Mouse (Mus musculus): ENCODE data around the gene Blmh. TPM values are rescaled to one million over a fixed set of nuclear protein-coding genes. Genes with fewer than 3 reads are reported as not detected.

The Blmh gene
- total RNA-seq, 2 experiments from 2014 or later, result 34.1 to 40.7 TPM

DNA sequence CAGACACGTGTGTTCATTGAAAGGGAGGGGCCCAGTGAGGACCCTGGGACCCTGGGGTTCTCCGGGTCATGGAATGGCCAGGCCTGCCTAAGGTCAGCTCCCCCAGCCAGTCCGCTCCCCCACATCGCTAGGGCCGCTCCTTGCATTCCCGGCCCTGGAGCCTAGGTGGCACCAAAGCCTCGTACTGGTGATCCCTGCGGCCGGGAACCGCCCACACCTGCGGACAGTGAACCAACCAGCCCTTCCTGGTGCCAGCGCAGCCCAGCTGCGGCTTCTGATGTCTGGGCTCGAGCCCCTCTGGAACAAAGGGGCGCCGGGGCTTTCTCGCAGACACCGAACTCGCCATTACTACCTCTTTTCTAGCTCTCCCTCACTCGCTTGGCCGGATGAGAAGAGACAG lies 72.7 kb downstream of the Blmh start:
- intact Hi-C loops (cut with DNase I), result loop anchor here (1.0 to 5.0 kb wide), 2 partner anchors 75 to 96 kb away; no protein-coding TSS in a partner anchor

DNA sequence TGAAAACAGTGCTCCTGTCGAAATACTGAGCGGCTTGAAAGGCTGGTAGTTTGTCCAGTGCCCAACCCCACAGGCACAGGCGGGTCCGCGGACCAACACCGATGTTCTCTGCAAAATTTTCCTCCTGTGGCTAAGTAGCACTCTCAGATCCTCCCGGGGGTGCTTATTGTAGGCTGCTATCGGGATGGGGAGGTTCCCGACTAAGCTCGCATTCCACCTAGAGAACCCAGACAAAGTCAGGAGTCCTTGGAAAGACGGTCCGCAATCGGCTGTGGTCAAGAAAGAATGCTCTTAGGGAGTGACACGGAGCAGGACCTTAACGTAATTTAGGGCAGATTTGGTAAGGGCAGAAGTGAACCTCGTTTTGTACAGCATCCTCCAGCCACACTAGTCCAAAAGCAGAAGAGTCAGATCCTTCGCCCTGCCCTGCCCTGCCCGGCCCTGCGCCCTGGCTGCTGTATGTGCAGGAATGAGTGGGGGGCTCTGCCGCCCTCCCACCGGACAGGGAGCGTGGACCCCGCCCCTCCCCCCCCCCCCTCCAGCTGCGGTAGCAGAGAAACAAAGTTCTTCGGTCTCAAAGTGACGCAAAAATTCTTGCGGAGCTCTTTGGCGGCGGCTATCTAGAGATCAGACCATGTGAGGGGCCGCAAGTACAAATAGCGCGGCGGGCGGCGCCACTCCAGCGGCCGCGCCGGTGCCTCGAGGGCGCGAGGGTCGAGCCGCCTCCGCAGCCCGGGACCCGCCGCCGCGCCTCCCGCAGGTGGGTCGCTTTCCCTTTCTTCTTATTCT lies 73.5 kb downstream of the Blmh start, which contains the start of gene Slc6a4:
Gene Slc6a4 (plus strand): TSS at position 688 of the 789 bp plus-strand sequence.
- intact Hi-C loops (cut with DNase I), result loop anchor here (1.0 to 5.0 kb wide), 2 partner anchors 74 to 95 kb away; no protein-coding TSS in a partner anchor
- peak; percentile 11 to 26 for DNase-seq

More for the DNA sequence above, 72.7 kb downstream of the Blmh start:
- DNase-seq, result peak; percentile 78 to 82

DNA sequence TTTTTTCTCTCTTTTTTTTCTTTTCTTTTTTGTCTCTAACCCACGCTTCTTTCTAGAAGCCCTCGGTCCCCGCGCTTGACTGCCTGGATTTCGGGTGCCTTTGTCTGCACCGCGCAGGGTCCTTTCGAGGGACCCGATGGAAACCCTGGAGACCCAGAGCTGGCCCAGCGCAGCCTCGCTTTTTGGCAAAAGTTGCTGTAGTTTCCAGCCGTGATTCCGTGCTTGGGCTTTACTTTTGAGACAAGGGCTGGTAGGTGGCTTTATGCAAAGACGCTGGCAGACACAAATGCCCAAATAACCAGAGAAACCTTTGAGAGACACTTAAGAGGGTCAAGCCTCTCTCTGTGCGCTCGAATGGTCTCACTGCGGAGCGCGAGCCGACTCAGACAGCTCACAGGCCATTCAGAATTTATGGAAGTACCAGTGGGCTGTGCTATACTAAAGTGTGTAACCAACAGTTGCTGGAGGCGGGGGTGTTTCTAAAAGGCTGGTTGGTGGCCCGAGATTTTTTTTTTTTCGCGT lies 74.2 kb downstream of the Blmh start:
- intact Hi-C loops (cut with DNase I), result loop anchor here (5.0 kb wide), 1 partner anchor 74 kb away; no protein-coding TSS in a partner anchor
- DNase-seq, result no peak

DNA sequence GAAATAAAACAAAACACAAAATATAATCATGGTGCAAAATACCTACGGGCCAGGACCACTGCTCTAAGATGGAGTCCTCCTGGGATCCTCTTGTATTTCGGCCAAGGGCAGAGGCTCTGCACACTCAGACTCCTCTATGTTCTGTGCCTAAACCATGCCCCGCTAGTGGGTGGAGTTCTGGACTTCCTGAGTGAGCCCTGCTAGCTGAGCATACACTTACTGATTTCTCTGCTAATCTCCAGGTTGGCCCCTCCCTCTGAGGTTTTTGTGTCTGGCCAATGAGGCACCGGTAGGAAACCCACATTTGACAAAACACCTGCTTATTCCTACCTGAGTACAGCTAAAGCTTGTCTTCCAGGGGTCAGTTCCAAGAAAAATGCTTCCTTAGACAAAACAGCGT lies 76.1 kb downstream of the Blmh start:
- no peak for DNase-seq
- intact Hi-C loops (cut with DNase I), result no loop called here

DNA sequence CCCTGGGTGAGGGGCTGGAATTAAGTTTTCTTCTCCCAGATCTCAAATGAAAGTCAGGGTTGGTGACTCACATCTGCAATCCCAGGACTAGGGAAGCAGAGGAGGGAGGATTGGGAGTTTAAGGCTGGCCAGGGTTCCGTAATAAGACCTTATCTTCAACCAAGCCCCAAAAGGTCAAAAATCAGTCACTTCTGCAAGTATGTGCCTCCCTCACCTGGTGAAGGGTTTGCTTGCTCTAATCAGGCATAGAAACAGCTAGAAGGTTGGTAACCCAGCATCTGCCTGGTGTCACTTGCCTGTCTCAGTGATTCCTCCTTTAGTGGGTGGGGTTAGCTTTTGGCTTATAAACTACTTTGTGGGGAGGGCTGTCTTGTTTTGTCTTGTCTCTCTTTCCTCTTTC lies 77.8 kb downstream of the Blmh start:
- intact Hi-C loops (cut with DNase I), result no loop called here
- no peak for DNase-seq

DNA sequence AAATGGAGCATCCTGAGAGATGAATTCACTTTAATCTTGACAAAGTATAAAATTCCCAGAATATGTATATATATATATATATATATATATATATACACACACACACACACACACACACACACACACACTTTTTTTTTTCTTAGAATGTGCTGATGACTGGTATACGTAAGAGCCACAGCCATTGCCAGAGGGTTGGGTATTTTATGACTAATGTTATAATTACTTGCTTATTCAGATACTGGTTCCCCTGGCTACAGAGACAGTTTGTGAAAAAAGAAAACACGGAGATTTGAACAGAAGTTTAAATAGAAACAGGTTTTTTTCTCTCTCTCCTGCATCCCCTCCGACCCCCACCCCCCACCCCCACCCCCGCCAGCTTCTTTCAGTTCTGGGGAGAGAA lies 81.3 kb downstream of the Blmh start:
- DNase-seq, result no peak
- intact Hi-C loops (cut with DNase I), result no loop called here

DNA sequence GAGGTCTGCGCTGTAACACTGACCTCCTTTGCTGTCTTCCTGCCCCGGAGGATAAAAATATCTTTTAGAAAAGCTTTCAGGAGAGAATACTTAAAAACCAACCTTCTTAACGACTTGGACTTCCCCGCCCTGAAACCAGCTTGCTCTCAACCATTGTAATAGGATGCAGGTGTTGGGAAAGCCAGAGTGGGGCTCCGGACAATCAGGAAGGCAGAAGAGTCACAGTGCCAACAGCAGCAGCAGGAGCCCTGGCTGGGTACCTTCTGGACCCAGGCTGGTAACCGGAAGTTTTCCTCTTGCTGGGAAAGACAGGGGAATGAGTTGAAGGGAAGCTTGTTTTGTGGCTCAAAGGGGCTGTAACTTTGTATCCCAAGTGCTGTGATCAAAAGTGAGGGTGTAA lies 82.0 kb downstream of the Blmh start:
- intact Hi-C loops (cut with DNase I), result no loop called here
- no peak for DNase-seq

DNA sequence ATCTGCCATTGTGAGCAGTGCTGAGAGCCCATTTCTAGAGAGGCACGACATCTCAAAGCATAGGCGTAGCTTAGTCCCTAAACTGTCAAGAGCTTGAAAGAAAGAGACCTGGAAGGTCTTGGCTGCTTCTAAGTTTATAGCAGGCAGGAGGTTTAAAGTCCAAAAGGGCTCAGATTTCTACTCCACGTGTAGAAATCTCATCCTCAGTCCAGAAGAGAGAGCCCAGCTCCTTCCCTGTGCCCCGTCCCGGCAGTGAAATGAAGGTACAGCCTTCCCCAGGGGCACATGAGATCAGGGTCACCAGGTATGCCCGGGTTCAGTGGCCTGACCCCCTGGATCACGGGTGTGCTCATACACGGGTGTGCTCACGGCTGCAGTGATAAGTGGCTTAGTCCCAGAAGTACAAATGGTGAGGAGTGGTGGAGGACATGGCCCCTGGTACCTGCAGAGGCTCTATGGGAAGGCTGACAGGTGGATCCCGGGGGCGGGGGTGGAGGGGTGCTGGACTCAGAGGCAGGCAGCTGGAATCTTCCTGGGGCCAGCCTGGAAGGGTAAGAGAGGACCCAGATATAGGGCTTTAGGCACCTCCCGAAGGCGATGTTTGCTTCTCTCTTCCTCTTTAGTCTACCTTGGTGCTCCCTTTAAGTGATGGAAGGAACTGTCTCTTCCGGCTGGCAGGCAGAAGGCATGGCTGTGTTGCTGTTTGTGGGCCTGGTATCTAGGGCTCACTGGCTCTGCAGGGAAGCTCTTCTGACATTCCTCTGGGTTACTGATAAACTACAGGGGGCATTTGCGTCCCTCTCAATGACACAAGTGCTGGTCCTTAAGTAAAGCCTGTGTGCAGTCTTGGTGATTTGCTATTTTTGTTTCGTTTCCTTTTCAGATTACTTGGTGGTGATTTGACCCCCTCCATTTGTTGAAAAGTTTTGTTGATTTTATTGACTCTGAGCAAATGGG lies 84.7 kb downstream of the Blmh start:
- intact Hi-C loops (cut with DNase I), result no loop called here

DNA sequence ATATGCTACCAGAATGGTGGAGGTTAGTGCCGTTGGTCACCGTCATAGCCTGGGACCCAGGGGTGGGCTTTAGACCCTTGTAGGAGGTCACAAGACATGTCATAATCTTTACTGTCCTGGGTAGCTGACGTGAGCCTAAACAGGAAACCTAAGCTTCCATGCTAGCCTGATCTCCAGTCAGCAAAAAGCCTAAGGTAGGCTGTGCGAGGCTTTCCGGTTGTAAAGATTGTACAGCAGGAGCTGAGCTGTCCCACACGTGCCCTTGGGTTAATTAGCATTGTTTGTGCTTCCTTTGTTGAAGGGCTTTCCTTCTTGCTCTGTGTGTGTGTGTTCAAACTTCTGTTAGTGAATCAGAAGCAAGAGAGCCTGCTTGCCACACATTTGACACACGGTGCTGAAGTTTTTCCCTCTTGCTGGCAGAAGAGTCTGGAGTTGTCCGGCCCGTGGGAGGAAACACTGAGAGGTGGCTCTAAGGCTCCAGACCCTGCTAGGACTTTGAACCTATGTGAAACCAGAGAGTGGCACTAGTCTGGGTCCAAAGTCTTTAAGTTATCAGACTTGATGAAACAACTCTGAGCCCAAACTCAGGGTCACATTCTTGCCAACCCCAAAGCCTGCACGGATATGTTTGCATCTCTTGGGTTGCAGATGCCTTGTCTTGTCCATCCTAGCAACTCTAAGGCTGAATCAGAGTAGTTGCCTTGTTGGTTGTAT lies 86.3 kb downstream of the Blmh start:
- DNase-seq, result no peak
- intact Hi-C loops (cut with DNase I), result no loop called here

More for the DNA sequence above, 84.7 kb downstream of the Blmh start:
- DNase-seq, result no peak

DNA sequence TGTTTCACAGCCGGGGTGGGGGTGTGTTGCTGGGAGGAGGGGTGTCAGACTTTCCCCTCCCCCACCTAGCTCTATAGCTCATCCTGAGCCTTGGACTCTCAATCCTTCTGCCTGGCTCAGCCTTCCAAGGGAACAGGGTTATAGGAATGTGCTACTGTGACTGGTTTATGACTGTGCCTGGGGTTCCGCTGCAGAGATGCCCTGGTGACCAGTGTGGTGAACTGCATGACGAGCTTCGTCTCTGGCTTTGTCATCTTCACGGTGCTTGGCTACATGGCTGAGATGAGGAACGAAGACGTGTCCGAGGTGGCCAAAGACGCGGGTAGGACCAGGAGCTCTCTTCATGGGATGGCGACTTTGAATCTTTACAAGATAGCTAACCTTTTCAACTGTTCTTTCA lies 93.4 kb downstream of the Blmh start:
- intact Hi-C loops (cut with DNase I), result no loop called here

DNA sequence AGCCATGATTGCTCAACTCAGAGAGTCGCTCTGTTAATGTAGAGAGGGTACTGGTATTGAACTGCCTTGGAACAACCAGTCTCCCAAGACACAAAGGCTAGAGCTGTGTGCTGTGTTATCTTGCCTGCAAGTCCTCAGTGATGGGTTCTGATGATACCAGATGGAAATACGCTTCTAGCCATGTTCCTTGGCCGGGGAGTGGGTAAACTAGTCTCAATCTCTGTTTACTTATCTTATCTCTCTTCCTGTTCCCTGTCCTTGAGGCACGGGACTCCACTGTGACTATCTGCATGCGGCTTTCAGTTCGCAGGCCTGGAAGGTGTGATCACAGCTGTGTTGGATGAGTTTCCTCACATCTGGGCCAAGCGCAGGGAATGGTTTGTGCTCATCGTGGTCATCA lies 94.9 kb downstream of the Blmh start:
- intact Hi-C loops (cut with DNase I), result no loop called here
- DNase-seq, result no peak

More for the DNA sequence above, 93.4 kb downstream of the Blmh start:
- no peak for DNase-seq

DNA sequence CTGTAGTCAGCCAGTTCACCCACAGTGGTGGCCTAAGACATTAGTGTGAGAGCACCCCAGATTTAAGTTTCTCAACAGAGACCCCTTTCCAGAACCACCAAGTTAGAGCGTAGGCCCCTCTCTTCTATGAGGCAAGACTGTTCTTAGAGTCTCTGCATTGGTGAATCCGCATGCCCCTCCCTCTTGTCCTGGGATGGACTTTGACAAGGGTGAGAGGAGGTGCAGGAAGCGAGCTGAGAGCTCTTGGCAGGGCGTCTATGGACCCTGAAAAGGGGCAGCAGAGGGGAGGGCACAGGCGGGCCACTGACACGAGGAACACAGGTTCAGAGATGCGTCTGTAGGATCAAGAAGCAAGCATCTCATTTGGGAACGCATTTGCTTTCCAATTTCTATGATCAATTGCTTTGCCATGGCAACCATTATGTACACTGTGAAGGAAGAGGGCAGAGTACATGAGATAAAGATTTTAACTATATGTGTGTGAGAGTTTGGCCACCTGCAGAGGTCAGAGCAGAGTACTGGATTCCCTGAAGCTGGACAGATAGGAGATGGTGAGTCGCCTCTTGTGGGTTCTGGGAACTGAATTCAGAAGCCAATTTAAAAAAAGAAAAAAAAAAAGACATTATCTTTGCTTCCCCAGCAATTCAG lies 97.3 kb downstream of the Blmh start:
- intact Hi-C loops (cut with DNase I), result no loop called here
- DNase-seq, result no peak

DNA sequence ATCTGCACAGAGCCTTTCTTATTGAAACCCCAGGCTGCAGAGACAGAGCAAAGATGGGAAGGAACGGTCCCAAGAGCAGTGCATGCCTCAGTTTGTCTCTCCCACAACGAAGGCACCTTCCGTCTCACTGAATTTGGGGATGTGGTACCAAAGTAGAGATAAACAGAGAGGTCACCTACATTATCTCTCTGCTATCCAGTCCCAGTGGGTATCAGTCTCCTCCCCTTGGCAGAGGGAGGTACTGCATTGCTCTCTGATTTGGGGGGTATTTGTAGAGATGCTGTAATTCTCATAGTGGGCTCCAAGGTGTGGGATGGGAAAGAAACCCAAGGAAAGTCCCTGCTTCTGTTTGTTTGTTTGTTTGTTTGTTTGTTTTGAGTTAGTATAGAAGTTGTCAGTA lies 102.0 kb downstream of the Blmh start:
- intact Hi-C loops (cut with DNase I), result no loop called here
- DNase-seq, result no peak

DNA sequence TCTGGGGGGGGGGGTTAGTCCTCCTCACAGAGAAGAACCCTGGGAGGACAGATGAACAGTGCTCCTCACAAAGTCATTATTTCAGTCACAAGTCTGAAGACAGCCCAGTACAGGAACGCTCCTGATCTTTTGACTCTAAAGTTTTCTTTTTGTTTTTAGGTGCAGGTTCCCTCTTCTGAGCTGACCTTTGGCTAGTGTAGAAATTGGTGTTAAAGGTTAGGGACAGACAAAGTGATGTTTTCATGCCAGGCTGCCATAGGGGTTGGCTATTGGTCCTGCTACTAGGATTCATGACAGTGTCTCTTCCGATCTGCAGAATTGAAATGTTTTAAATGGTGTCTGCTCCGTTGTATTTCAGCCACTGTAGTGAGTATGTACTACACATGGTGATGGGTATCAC lies 103.5 kb downstream of the Blmh start:
- intact Hi-C loops (cut with DNase I), result no loop called here

DNA sequence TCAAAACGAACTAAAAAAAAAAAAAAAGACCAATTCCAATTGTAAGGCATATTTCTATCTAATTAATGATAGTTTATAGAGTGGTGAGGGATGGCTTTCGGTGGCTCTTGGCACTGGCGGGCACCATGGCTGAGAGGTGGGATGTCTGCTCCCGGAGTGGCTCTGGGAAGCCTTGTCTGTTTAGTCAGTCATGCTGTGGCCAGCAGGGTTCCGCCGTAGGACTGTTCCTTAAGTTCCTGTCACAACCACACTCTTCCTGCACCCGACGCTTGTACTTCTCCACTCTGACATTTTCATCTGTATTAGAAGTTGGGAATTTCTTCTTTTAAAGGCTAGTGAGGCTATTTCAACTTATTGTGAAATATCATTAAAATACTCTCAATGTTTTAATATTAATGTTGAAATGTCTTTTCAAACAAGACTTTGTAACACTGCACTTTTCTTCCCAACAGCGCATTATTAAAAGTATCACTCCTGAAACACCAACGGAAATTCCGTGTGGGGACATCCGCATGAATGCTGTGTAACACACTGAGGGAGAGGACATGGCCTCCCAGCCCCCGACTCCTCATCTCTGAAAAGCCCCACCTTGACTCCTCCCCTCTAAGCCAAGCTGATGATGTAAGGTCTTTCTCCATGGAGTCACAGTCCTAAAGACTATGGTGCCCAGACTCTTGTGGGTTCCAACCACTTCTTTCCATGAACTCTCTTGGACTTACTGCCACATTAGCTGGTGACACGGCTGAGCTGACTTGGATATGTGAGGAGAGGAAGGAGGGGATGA lies 106.7 kb downstream of the Blmh start:
- DNase-seq, result no peak
- intact Hi-C loops (cut with DNase I), result no loop called here

More for the DNA sequence above, 103.5 kb downstream of the Blmh start:
- DNase-seq, result no peak

Measured in heart, postnatal 36 days (tissue).